Mouse (Mus musculus) skeletal muscle tissue, adult 2 months (tissue): ENCODE measurements at regions not wholly inside any gene's neighbourhood (a gene's known extent, or its start where the extent isn't known, plus 50 kb on each side); places are given as distances from the start of the nearest gene placed in this dataset.
A peak's percentile ranks its signal among the peaks of the same experiment; 100 is the strongest.
"Not testable (repeated sequence)": the region's sequence is repeated elsewhere in the genome, so short reads cannot be mapped to it uniquely, and the experiment has no call there.

Experiments used
- DNase-seq: peaks from one replicate; pipeline ENCODE4 v3.0.0-alpha.2; 2012; ENCODE audit warnings: low read depth, low spot score

DNA sequence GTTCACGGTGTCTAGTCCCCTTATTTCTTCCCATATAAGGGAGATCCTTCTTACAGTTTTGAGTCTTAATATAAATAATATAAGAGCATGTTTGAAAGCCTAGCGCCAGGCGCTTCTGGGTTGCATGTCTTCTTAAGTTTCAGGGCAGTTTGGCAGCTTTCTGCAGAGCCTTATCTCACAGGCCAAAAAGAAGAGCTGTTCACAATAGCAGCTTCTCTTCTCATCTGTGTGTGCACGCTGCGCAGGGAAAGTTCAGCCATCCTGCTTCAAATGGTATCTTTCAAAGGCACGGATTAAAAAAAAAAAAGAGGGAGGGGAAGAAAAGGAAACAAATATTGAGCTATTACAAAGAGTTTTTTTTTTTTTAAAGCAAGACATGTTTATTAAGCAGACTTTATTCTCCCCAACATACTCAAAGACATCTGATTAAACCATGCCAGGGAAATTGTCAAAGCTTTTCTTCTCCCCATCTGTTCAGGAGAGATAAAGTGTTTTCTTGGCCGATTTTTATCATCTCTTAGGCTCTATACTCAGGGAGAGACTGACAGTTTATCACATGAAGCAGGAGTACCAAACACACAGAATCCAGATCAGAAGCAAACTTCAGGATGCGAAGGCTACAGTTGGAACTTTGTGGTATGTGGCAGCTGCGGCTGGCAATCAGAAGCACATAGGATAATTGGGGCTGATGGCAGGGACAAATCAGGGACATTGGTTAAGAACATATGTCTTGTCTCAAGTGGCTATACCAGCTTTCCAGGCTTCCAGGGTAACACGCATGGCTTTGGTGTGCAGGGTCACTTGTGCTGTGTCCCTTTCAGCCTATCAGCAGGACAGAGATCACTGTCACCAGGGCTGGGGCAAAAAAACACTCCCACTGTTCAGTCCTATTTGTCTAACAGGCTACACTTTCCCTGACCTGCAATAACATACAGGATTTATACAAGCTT is 206.9 kb upstream of the Pfkp start:
- no peak for DNase-seq

DNA sequence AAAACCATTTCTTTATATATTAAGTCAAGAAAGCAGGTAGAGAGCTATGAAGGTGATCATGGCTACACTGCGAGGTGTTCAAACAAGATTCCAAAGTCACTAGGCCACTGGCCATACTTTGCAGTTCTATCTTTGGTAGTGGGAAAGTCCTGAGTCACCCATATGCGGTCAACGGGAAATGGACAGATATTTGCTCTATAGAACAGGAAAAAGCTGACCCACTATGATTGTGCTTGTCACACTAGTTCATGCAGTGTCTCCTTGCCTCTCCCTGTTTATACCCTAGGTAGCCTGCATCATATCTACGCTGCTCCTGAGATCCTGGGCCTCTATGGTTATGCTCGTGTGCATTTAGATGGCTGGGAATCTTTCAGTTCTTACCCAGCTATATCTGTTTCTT is 188.9 kb upstream of the Pfkp start:
- no peak for DNase-seq

DNA sequence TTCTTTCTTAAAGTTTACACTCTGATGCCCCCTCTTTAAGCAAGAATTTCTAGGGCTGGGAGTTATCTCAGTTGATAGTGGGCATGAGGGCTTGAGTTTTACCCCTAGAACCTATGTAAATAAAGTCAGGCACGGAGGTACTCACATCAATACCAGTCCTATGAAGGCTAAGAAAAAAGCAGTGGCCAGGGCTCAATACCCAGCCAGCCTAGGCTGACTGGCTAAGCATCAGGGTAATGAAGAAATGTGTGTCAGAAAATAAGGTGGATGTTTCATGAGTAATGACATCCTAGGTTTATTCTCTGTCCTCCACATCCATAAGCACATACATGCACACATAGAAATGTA is 188.5 kb upstream of the Pfkp start:
- DNase-seq, result no peak

DNA sequence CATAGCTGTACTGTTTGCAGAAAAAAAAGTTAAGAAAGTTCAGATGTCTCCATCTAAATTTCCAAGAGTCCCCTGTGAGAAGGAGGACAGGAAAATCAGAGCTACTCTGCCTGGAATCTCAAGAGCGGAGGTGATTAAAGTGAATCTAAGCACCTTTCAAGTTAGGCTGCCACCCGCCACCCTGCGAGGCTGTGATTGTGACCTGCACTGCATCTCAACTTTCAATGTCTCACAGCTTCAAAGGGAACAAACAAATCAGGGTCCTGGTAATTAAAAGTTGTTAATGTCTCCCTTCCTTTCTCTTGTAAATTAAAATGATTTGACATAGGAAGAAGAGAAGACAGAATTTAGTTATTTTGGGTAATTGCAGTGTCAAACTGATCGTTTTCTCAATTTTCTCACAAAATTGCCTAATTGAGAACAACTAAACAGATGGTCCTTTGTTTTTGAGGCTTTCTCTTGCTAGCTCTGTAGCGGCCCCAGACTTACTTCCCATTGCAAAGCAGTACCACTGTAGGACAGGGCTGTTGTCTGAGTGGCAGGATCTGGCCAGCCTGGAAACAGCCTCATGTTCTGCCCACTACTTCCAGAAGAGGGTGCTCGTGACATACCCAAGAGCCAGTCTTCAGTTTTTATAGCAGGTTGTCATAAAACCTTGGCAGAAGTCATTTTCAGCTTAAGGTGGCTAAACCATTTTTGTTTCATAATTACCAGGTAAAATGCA is 187.9 kb upstream of the Pfkp start:
- DNase-seq, result peak; percentile 2

DNA sequence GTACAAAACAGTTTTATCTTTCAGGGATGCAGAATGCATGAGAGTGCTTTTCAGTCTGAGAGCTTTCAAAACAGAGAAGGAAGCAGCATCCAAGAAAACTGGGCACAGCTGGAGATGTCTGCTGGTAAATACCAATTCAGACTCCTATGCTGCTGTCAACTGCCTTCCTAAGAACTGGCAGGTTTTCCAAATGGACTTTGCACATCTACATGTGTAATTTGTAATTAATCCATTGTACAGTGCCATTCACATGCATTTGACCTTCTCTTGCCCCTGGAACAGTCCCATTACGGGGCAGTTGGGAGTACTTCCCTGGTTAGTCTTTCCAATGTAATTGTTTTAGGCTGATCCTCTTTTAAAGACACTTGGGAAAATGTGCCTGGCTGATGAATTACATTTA is 181.3 kb upstream of the Pfkp start:
- no peak for DNase-seq

DNA sequence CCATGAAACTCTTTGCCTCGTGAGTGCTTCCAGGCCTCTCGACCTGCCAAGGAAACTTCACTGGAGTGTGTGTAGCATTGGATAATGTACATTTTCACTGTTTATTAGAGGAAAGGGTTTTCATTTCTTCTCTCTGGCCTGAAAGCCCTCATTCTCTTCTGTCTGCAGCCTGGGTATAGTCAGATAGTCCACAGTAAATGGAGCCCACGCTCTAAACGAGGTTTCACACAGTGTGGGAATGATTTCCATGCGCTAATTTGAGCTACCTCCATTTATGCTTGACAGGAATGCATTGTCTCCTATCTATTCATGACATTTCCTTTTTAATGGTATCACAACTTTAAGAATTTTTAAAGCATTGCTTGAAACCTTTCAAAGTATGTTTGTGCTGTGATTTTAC is 180.8 kb upstream of the Pfkp start:
- no peak for DNase-seq

DNA sequence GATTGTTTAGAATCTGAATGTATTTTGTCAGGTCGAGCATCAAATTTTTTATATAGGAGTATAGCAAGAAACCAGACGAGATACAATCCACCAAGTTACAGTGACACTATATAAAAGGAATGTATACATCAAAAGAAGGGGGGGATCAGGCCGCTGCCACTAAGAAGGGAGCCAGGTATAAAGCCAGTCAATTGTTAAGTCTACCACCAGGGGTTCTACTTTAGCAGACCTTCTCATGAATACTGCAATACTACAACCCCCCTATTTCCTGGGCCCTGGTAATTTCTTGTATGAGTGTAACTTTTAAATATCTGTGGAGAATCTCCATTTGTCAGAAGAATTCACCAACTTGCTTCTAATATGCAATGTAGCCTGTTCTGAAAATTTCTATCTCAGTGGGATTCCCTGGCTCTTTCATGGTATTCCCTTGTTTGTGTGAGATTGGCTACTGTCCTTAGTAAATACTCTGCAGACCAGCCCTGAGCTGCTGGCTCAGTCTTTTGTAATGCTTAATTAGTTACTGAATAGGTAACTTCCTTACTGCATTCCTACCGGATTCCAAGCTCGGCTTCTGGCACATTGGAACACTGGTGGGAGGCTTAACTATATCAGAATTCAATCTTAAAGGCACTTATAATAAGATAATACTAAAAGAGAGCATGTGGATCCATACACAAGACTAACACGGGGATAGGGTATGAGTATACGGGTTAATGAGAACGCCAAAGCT is 180.2 kb upstream of the Pfkp start:
- not testable (repeated sequence) for DNase-seq

DNA sequence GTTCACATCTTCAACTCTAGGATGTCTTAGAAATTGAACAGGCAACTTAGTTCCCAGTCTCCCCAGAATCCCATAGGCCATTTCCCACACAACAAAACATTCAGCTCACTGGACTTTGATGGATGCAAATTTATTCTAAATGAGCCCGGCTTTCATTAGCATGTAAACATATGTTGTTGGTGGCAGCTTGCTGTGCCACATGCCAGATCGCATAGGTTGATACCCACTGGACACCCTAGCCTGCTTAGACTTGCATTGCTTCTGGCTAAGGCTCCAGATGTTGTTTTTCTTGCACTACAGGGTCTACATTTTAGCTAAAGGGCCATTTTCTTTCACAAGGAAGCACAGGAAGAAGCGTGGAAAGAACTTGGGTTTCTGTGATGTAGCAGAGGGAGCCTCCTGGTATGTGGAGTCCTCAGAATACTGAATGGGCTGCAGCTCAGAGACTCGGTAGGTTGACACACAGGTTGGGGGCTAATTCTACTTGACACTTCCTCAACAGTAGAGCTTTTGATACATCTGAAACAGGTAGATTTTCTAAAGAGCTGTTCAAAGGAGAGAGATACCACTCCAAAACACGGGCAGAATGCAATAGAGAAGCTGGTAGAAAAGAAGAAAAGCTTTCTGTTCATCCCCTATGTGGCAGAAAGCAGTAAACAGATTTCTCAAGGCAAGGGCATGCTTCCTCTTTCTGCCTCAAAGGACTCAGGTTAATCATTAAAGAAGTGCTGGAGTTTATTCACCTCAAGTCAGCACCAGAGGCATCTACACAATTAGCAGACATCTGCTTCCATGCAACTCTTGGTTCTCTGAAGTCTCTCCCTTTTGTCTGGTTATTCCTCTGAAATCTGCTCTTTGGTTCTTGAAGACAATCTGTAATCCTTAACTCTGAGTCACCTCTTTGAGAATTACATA is 153.9 kb upstream of the Pfkp start:
- no peak for DNase-seq

DNA sequence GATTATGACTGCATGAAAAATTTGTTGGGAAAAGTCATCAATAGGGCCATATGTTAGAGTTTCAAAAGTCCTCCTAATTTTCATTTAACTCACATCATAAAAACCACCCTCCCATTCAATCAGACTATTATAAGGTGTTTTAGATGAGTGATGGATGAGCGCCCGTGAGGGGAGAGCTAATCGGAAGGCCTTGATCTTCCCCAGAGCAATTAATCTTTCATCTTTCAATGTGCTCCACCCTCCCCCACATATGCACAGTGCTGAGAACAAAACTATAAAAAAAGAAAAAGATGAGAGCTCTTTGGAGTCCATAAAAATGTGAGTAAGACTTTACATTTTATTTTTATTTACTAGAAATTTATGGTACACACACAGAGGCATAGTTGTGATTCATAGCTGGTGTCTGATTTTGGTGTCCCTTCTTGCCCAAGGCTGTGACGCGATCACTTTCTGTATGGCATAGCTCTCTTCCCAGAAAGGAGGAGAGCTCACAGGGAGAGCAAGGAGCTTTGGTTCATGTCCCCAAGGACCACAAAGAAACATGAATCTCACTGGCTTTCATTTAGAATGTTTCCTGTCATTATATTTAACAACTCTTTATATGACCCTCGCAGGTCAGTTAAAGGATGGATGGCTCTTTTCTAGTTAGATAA is 119.5 kb upstream of the Pfkp start:
- DNase-seq, result no peak

DNA sequence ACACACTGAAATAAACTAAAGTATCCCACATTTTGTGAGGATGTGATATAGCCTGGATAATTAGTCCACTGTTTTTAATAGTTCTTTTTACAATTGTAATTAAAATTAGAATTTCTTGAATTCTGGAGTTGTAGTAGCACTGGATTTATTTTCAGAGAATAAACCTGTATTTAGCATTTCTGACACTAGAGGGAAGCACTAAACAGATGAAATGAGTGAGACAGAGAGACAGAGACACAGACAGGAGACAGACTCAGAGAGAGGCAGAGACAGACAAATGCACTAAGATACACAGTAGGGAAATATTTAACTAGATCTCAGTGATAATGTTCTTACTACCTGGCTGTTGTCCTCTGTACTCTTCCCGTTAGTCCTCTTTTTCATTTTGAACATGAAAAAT is 108.6 kb upstream of the Pfkp start:
- no peak for DNase-seq

DNA sequence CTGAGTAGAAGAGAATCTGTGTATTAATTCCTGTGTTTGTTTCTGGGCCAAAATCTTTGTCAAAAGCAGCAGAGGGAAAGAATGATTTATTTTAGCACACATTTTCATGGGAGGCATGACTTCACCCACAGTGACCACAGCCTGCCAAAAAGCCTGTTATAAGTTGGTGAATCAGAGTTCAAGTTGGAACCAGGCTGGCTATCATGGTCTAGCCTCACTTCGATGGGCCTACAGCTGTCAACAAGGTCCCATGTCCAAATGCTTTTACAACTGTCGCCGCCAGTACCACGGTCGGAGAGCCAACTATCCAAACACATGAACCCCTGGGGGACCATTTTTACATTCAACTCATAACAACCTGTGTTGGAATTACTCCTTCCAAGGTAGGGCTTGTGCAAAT is 103.0 kb upstream of the Pfkp start:
- no peak for DNase-seq

DNA sequence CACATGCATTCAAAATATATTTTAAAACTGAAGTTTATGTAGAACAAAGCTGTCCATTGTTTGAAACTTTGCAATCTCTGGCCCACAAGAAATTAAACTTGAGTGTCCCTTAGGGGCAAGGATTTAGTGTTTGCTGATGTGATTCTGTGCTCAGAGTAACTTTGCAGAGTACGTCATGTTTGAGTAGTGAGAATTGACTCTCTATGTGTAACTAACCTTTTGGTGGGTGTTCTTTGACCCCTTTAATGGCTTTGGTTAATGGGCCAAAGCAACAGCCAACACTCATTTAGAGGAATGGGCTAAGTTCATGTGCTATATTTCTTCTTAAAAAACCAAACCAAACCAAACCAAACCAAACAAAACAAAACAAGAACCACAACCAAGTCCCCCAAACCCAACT is 102.6 kb upstream of the Pfkp start:
- no peak for DNase-seq

DNA sequence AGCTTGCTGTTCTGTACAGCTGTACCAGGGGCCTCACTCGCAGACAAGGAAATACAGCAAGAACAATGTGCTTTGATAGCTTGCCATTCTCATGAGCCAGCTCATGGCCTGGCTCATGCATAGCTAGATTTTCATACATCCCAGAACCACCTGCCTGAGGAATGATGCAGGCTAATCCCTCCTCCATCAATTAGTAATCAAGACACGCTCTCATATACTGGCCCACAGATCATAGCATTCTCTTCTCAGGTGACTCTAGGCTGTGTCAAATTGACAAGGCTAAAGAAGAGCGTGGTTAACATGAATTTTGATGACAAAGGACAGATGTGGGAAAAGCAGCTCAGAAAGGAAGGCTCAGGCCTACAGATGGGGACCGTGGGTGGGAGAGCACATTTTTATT is 93.3 kb upstream of the Pfkp start:
- DNase-seq, result no peak

DNA sequence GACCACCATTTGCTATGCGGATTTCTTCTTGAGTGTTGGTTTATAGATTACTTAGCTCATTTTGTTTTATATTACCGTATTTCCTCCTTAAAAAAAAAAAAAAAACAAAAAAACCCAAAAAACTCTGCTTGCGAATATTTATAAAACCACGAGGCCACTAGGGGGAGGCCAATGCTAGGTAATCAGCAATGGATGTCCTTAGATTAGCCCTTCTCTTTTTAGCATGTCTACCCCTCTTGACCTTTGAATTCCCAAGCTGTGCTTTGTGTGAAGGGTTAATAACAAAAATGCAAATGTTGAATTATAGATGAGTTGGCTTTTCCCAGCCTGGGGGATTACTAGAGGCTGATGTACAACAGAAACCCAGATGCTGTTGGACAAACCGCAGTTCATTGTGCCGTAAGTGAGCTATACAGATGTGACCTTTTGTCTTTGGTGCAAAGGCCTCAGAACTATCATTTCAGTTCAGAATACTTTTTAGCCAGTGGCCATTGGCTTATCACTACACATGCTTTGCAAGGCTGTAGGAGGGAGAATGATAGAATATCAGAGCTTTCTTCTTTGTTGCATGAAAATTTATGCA is 88.5 kb upstream of the Pfkp start:
- DNase-seq, result no peak
